Mouse (Mus musculus) thymus, postnatal 4 days (tissue): Measurements from ENCODE around the gene Trabd.
A peak's percentile ranks its signal among the peaks of the same experiment; 100 is the strongest.

ENCODE experiments used
- DNase-seq: peaks from one replicate; pipeline ENCODE4 v3.0.0; 2021

The Trabd gene

GRCm38 (mm10) chr15:89074613-89075477 lies at the start of gene Trabd:
Gene Trabd (plus strand): TSS chr15:89075124.
- DNase-seq = no peak

- DNase-seq = no peak
Observed at GRCm38 (mm10) chr15:89044381-89044780, 30.5 kb upstream of the Trabd start.

- no peak for DNase-seq
Observed at GRCm38 (mm10) chr15:89046356-89046755, 28.6 kb upstream of the Trabd start.

- DNase-seq = no peak
Observed at GRCm38 (mm10) chr15:89054666-89055065, 20.3 kb upstream of the Trabd start.

- DNase-seq = peak; percentile 2
Observed at GRCm38 (mm10) chr15:89058736-89059135, 16.2 kb upstream of the Trabd start.

GRCm38 (mm10) chr15:89059161-89059931 lies 15.6 kb upstream of the Trabd start, which contains the start of gene Panx2:
Gene Panx2 (plus strand): TSS chr15:89059734.
- peak; percentile 18 for DNase-seq

GRCm38 (mm10) chr15:89060032-89060681 lies 14.8 kb upstream of the Trabd start:
- peak; percentile 31 for DNase-seq

GRCm38 (mm10) chr15:89060811-89061460 lies 14.0 kb upstream of the Trabd start:
- DNase-seq = peak; percentile 5

- DNase-seq = peak; percentile 1
Observed at GRCm38 (mm10) chr15:89061761-89062517, 13.0 kb upstream of the Trabd start.

- DNase-seq = no peak
Observed at GRCm38 (mm10) chr15:89062518-89062910, 12.4 kb upstream of the Trabd start.

- DNase-seq = no peak
Observed at GRCm38 (mm10) chr15:89063001-89063400, 11.9 kb upstream of the Trabd start.

- DNase-seq = peak; percentile 3
Observed at GRCm38 (mm10) chr15:89063536-89063935, 11.4 kb upstream of the Trabd start.

- peak; percentile 2 for DNase-seq
Observed at GRCm38 (mm10) chr15:89064891-89065290, 10.0 kb upstream of the Trabd start.

- DNase-seq = no peak
Observed at GRCm38 (mm10) chr15:89067609-89068008, 7.3 kb upstream of the Trabd start.

- DNase-seq = no peak
Observed at GRCm38 (mm10) chr15:89068226-89068625, 6.7 kb upstream of the Trabd start.

- DNase-seq = no peak
Observed at GRCm38 (mm10) chr15:89069336-89069840, 5.5 kb upstream of the Trabd start.

GRCm38 (mm10) chr15:89070606-89071005 lies 4.3 kb upstream of the Trabd start:
- no peak for DNase-seq

- DNase-seq = no peak
Observed at GRCm38 (mm10) chr15:89073993-89074603, 826 bp upstream of the Trabd start.

GRCm38 (mm10) chr15:89075478-89076147 lies 689 bp downstream of the Trabd start:
- peak; percentile 90 for DNase-seq

- peak; percentile 67 for DNase-seq
Observed at GRCm38 (mm10) chr15:89076156-89076731, 1.3 kb downstream of the Trabd start.
